Mouse (Mus musculus) thymus, adult 2 months (tissue): ENCODE results near the gene Tia1.

Experiments used
- CTCF ChIP-seq: fragments of 200-500 bp; IDR thresholded peaks from 2 replicates; pipeline ENCODE4 v1.5.1; 2012; ENCODE audit warnings: mild to moderate bottlenecking, control low read depth, low read length, moderate library complexity, borderline replicate concordance; ENCODE audit not compliant: control insufficient read depth, poor library complexity, insufficient read depth; ENCODE audit errors: extremely low read depth
- POLR2A ChIP-seq: fragments of 200-500 bp; IDR thresholded peaks from 2 replicates; pipeline ENCODE4 v1.6.1; 2012; ENCODE audit warnings: mild to moderate bottlenecking, low read length, control low read depth, moderate library complexity; ENCODE audit not compliant: control insufficient read depth, poor library complexity, insufficient read depth; ENCODE audit errors: extremely low read depth

GRCm38 (mm10) chr6:86431531-86431930, 27.5 kb downstream of the Tia1 start:
- TF ChIP-seq CTCF (no peak), POLR2A (no peak)
